Mouse (Mus musculus): ENCODE data around the gene Pkp3. TPM values are rescaled to one million over a fixed set of nuclear protein-coding genes. Genes with fewer than 3 reads are reported as not detected.

Gene Pkp3
- polyA plus RNA-seq, 1 experiment from 2014 or later: not detected

DNA sequence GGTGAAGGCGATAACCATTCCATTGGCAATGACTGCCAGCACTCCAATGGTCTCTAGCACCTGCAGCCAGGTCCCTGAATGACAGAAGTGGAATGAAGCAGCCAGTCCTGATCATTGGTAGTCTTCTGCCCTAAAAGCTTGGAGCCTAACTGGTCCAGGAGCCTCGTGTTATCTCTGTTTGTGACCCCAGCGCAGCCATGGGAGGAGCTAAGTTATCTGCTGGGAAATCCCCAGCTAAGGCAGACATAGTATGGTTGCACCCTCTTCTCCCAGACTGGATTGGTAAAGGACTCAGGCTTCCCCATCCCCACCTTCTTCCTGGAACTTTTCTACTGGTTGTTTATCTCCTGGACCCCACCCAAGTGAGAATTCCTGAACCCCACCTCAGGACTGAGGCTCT lies 25.1 kb downstream of the Pkp3 start:
- 69% methylated on average over 3 of the region's 3 CpGs for WGBS
- Histone ChIP-seq H3K36me3 (ENCODE audit: poor library complexity, severe bottlenecking) (no peaks in the 10 kb centered on the region), H3K4me1 (peaks cover 12% of the 10 kb centered on the region; the same call in 1 of the 2 replicates), H3K27ac (no peak overlapping the region), H3K4me3 (no peak overlapping the region), H3K4me2 (no peak overlapping the region), H3K27me3 (peaks cover 53% of the 10 kb centered on the region), H3K9ac (no peak overlapping the region), H3K9me3 (replicated peaks) (no peaks in the 10 kb centered on the region; the same call in 1 of the 2 replicates)
- ATAC-seq: no peak

DNA sequence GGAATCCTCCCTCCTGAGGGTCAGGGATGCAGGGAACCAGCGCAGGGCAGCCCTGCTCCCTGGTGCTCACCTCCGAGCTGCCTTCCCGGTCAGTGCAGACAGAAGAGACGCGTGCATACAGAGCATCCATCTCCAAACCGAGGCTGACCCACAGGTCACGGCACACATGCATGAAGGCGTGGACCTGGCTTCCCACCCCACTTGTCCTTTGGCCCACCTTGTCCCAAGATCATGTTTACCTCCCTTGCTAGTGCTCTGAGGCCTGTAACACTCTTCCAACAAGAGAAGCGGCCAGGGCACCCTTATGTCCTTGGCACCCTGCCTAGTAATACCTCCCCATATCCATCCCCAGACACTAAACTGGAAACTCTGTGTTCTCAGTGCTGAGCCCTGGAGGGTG lies 37.9 kb downstream of the Pkp3 start:
- WGBS: 81% methylated on average over 9 of the region's 9 CpGs
- Histone ChIP-seq H3K27ac (no peak overlapping the region), H3K4me3 (no peak overlapping the region), H3K9ac (no peak overlapping the region), H3K27me3 (peaks cover 16% of the 10 kb centered on the region; the same call in 1 of the 2 replicates), H3K4me2 (no peak overlapping the region), H3K4me1 (no peaks in the 10 kb centered on the region), H3K9me3 (replicated peaks) (no peaks in the 10 kb centered on the region), H3K36me3 (ENCODE audit: poor library complexity, severe bottlenecking) (no peaks in the 10 kb centered on the region)
- ATAC-seq: no peak

DNA sequence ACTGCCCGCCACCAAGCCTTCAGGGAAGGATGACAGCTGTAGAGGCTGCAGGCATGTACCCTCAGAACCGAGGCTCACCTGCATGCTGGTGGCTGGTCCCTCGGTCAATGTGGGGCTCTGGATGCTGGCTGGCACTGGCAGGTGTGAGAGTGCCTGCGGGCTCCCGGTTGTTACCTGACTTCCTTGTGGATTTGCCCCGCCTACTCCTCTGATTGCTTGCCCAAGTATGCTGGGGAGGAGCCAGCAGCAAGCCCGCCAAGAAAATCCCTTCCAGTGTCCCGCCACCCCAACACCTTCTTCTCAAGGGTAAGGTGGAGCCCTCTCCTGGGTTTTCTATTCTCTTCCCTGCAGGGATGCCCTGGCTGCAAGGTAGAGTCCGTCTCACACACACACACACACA lies 39.6 kb downstream of the Pkp3 start, which contains the start of gene Ano9:
Gene Ano9 (minus strand): TSS at position 171 of the 400 bp plus-strand sequence.
- peaks cover 16% of the 10 kb centered on the region; the same call in 1 of the 2 replicates for H3K27me3 ChIP-seq
- 11% methylated on average over 9 of the region's 9 CpGs for WGBS
- ATAC-seq: no peak

GRCm38 (mm10) chr7:141119487-141119886 lies 41.5 kb downstream of the Pkp3 start:
- 71% methylated on average over 3 of the region's 3 CpGs for WGBS
- Histone ChIP-seq H3K27ac (no peak overlapping the region), H3K4me3 (no peak overlapping the region), H3K4me1 (peaks cover 5% of the 10 kb centered on the region; the same call in 1 of the 2 replicates), H3K9ac (no peak overlapping the region), H3K27me3 (peaks cover 16% of the 10 kb centered on the region; the same call in 1 of the 2 replicates), H3K36me3 (ENCODE audit: poor library complexity, severe bottlenecking) (no peaks in the 10 kb centered on the region), H3K9me3 (replicated peaks) (no peaks in the 10 kb centered on the region), H3K4me2 (no peak overlapping the region)
- ATAC-seq: no peak

More for the DNA sequence above, 39.6 kb downstream of the Pkp3 start, which contains the start of gene Ano9:
- no peaks in the 10 kb centered on the region for H3K4me1 ChIP-seq
- H3K9ac ChIP-seq: no peak within 1 kb of the TSS
- no peaks in the 10 kb centered on the region for H3K9me3 ChIP-seq (replicated peaks)
- no peak within 1 kb of the TSS for H3K27ac ChIP-seq
- H3K4me2 ChIP-seq: no peak within 1 kb of the TSS
- H3K36me3 ChIP-seq (ENCODE audit: poor library complexity, severe bottlenecking): no peaks in the 10 kb centered on the region
- no peak within 1 kb of the TSS for H3K4me3 ChIP-seq

DNA sequence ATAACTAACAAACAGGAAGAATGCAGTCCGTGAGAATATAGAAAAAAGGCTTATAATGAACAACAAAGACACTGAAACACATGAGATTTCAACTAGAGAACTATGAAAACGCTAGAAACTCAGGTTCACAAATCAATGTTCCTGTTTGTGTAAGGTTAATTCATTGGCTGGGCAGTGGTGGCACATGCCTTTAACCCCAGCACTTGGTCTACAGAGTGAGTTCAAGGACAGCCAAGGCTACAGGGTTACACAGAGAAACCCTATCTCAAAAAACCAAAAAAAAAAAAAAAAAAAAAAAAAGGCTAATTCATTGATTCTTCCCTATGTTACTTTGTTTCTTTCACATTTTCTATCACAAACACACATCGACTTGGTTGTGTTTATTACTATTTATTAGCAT lies 42.6 kb downstream of the Pkp3 start:
- Histone ChIP-seq H3K27ac (no peak overlapping the region), H3K4me3 (no peak overlapping the region), H3K27me3 (peaks cover 16% of the 10 kb centered on the region; the same call in 1 of the 2 replicates), H3K4me2 (no peak overlapping the region), H3K36me3 (ENCODE audit: poor library complexity, severe bottlenecking) (no peaks in the 10 kb centered on the region), H3K9me3 (replicated peaks) (no peaks in the 10 kb centered on the region), H3K9ac (no peak overlapping the region), H3K4me1 (peaks cover 5% of the 10 kb centered on the region; the same call in 1 of the 2 replicates)
- WGBS: 85% methylated on average over 3 of the region's 3 CpGs
- ATAC-seq: no peak

- Histone ChIP-seq H3K4me2 (no peak overlapping the region), H3K36me3 (ENCODE audit: poor library complexity, severe bottlenecking) (no peaks in the 10 kb centered on the region), H3K9ac (no peak overlapping the region), H3K4me3 (no peak overlapping the region), H3K27ac (no peak overlapping the region), H3K27me3 (peaks cover 16% of the 10 kb centered on the region; the same call in 1 of the 2 replicates), H3K9me3 (replicated peaks) (no peaks in the 10 kb centered on the region), H3K4me1 (peaks cover 5% of the 10 kb centered on the region; the same call in 1 of the 2 replicates)
- 81% methylated on average over 5 of the region's 5 CpGs for WGBS
- ATAC-seq: no peak
Observed at GRCm38 (mm10) chr7:141121051-141121531, 43.1 kb downstream of the Pkp3 start.

DNA sequence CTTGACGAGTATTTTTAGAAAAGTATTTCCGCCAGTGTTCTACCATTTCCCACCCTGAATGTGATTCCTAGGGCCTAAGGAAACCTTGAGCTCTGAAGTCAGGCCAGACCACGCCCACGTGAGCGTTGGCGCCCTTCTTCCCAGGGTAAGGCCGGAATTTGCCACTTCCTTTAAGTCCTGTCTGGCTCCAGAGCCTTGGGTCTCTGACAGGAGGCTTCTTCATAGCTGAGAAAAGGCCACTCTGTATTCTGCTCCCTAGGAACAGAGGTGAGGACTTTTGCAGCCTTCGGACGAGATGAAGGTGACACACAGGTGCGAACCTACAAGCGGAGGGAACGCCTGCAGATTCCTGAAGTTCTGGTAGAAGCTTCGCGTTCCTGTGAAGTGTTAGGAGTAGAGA lies 44.2 kb downstream of the Pkp3 start, which contains the start of gene Ptdss2:
Gene Ptdss2 (plus strand): TSS at position 138 of the 400 bp plus-strand sequence.
- Histone ChIP-seq H3K4me1 (peaks cover 5% of the 10 kb centered on the region; the same call in 1 of the 2 replicates), H3K4me3 (peak within 1 kb of the TSS; percentile 61), H3K36me3 (ENCODE audit: poor library complexity, severe bottlenecking) (no peaks in the 10 kb centered on the region), H3K4me2 (peak within 1 kb of the TSS; percentile 72), H3K27me3 (peaks cover 11% of the 10 kb centered on the region; the same call in 1 of the 2 replicates), H3K27ac (peak within 1 kb of the TSS; percentile 75), H3K9me3 (replicated peaks) (no peaks in the 10 kb centered on the region), H3K9ac (peak within 1 kb of the TSS; percentile 76)
- 57% methylated on average over 14 of the region's 14 CpGs for WGBS
- no peak for ATAC-seq

DNA sequence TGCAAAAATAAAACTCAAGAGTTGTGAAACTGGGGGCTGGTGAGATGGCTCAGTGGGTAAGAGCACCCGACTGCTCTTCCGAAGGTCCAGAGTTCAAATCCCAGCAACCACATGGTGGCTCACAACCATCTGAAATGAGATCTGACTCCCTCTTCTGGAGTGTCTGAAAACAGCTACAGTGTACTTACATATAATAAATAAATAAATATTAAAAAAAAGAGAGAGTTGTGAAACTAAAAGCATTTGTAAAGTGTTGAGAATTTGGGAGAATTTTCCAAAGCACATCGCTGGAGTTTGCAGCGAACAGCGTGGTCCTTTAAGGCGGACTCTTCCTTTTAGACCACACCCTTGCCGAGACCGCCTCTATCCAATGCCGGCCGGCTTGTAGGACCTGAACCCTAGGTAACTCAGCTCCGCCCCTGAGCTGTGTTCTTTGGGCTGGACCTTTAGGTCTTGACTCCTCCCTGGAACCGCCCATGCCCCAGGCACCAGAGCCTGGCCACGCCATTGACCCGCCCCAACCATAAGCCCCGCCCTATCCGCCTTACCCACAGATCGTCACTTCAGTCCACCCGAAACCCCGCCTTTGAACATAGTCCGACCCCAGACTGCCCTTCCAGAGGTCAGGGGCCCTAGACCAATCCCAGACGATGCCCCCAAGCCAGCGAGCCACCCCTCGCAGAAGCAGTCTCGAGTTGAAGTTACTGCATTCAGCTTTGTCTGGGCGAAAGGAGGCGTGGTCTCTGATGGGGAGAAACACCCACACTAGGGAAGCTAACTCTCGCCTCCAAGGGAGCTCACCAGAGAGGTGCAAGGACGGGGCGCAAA lies 44.9 kb downstream of the Pkp3 start:
- peaks cover 5% of the 10 kb centered on the region; the same call in 1 of the 2 replicates for H3K4me1 ChIP-seq
- 2% methylated on average over 29 of the region's 29 CpGs for WGBS
- no peaks in the 10 kb centered on the region for H3K9me3 ChIP-seq (replicated peaks)
- peak overlapping the region; percentile 76 for H3K9ac ChIP-seq
- H3K4me3 ChIP-seq: peak overlapping the region; percentile 61
- H3K27me3 ChIP-seq: peaks cover 5% of the 10 kb centered on the region; the same call in 1 of the 2 replicates
- peak overlapping the region; percentile 75 for H3K27ac ChIP-seq
- peak; percentile 95 for ATAC-seq
- peak overlapping the region; percentile 72 for H3K4me2 ChIP-seq
- no peaks in the 10 kb centered on the region for H3K36me3 ChIP-seq (ENCODE audit: poor library complexity, severe bottlenecking)

DNA sequence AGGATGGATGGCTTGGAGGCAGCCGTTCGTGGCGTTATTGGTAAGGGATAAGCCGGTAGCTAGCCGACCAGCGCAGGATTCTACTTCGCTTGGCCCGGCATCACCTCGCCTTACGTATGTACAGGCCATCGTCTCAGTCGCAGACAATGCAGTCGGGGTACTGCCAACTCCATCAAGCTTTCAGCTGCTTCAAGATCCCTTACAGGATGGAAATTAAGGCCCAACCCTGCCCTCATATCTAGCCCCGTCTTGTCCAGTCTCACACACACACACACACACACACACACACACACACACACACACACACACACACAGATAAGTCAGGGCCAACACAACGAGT lies 45.5 kb downstream of the Pkp3 start:
- Histone ChIP-seq H3K4me2 (peak overlapping the region; percentile 72), H3K9me3 (replicated peaks) (no peaks in the 10 kb centered on the region), H3K36me3 (ENCODE audit: poor library complexity, severe bottlenecking) (no peaks in the 10 kb centered on the region), H3K27me3 (no peaks in the 10 kb centered on the region), H3K9ac (peak overlapping the region; percentile 76), H3K4me1 (peaks cover 5% of the 10 kb centered on the region; the same call in 1 of the 2 replicates), H3K27ac (peak overlapping the region; percentile 75), H3K4me3 (peak overlapping the region; percentile 61)
- 2% methylated on average over 15 of the region's 15 CpGs for WGBS
- no peak for ATAC-seq

- Histone ChIP-seq H3K4me3 (peak overlapping the region; percentile 89), H3K4me1 (peaks cover 22% of the 10 kb centered on the region), H3K9me3 (replicated peaks) (no peaks in the 10 kb centered on the region), H3K4me2 (peak overlapping the region; percentile 87), H3K27me3 (no peaks in the 10 kb centered on the region), H3K36me3 (ENCODE audit: poor library complexity, severe bottlenecking) (peaks cover 14% of the 10 kb centered on the region), H3K9ac (peak overlapping the region; percentile 93), H3K27ac (no peak overlapping the region)
- under 1% methylated on average over 59 of the region's 59 CpGs for WGBS
- peak; percentile 100 for ATAC-seq
Observed at GRCm38 (mm10) chr7:141131024-141131820, 53.2 kb downstream of the Pkp3 start.

DNA sequence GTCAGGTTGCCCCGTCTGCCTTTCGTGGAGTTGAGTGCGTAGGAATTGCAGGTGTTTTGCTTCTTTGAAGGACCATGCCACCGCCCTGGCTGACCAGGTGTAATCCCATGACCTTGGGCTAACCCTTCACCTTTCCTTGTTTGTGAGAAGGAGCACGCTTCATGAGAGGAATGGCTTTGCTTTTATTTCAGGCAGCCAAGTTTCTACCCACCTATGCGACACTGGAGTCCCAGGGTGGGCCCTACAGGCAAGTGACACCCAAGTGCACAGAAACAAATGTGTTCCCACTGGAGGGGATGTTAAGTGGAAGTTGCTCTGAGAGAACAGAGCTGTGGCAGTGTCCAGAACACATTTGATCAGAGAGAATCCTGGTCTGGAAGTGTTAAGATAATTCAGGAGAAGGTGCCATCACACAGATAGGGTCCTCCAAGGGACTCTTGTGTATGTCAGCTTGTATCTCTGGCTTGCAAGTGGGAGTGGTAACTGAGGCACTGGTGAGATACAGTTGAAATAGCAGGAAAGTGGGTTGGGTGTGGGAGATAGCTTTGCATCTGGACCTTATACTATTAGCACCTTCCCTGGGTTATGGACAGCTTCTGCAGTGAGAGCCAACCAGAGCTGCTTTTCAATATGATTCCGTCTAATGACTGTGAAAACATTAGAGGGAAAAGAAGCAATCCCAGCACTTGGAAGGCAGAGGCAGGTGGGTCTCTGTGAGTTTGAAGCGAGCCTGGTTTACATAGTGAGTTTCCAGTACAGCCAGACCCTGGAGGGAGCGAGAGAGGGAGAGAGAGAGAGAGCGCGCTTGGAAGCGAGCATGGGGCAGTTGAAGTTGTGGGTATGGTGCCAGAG lies 54.1 kb downstream of the Pkp3 start:
- Histone ChIP-seq H3K4me2 (peak overlapping the region; percentile 87), H3K4me3 (peak overlapping the region; percentile 89), H3K9me3 (replicated peaks) (no peaks in the 10 kb centered on the region), H3K9ac (peak overlapping the region; percentile 93), H3K4me1 (peaks cover 22% of the 10 kb centered on the region), H3K36me3 (ENCODE audit: poor library complexity, severe bottlenecking) (peaks cover 23% of the 10 kb centered on the region), H3K27ac (no peak overlapping the region), H3K27me3 (no peaks in the 10 kb centered on the region)
- WGBS: 58% methylated on average over 12 of the region's 12 CpGs
- no peak for ATAC-seq
